Mouse (Mus musculus) hindbrain, postnatal 0 days (tissue): ENCODE data around the gene Grtp1. TPM values are rescaled to one million over a fixed set of nuclear protein-coding genes. Genes with fewer than 3 reads are reported as not detected.

Source experiments
- ATAC-seq: fragments of 200-750 bp; cut with Nextera tagmentation; 2 replicates; pipeline ENCODE4 v1.8.0; 2017; ENCODE audit warnings: mild to moderate bottlenecking, moderate TSS enrichment, moderate library complexity
- DNase-seq: peaks from one replicate; pipeline ENCODE4 v3.0.0-alpha.2; 2015; ENCODE audit warnings: low spot score
- H3K27ac ChIP-seq: fragments of 300-500 bp; sonication (generic); 2 replicates; pipeline ENCODE4 v1.5.1; 2014; ENCODE audit warnings: mild to moderate bottlenecking
- H3K27me3 ChIP-seq: fragments of 300-500 bp; sonication (generic); 2 replicates; pipeline ENCODE4 v1.6.1; 2014; ENCODE audit warnings: low read length, mixed read lengths; ENCODE audit not compliant: insufficient read depth
- H3K36me3 ChIP-seq: fragments of 300-500 bp; sonication (generic); 2 replicates; pipeline ENCODE4 v1.6.1; 2014; ENCODE audit warnings: low read length, mixed read lengths; ENCODE audit not compliant: insufficient read depth
- H3K4me1 ChIP-seq: fragments of 300-500 bp; sonication (generic); 2 replicates; pipeline ENCODE4 v1.6.1; 2014; ENCODE audit warnings: antibody characterized with exemption, low read length, mixed read lengths; ENCODE audit not compliant: insufficient read depth
- H3K4me2 ChIP-seq: fragments of 300-500 bp; sonication (generic); 2 replicates; pipeline ENCODE4 v1.6.1; 2014; ENCODE audit warnings: low read depth, mild to moderate bottlenecking, low read length, moderate library complexity, mixed read lengths
- H3K4me3 ChIP-seq: fragments of 300-500 bp; sonication (generic); 2 replicates; pipeline ENCODE4 v1.5.1; 2014; ENCODE audit warnings: low read length
- H3K9ac ChIP-seq: fragments of 300-500 bp; sonication (generic); replicated peaks from 2 replicates; pipeline ENCODE4 v1.6.1; 2014; ENCODE audit warnings: mild to moderate bottlenecking, low read length, moderate library complexity, mixed read lengths
- H3K9me3 ChIP-seq: fragments of 300-500 bp; sonication (generic); 2 replicates; pipeline ENCODE4 v1.6.1; 2016; ENCODE audit warnings: low read length, mixed read lengths
- CTCF ChIP-seq: IDR thresholded peaks from 2 replicates; pipeline ENCODE4 v1.5.1; 2016; ENCODE audit warnings: antibody characterized with exemption, control low read depth, low read depth
- whole genome bisulfite sequencing: fragments of 180-500 bp; shearing (Covaris S2); extraction: QIAGEN DNeasy Blood & Tissue Kit; methylation state at CpG from one replicate; pipeline ENCODE4 v1.1.7; 2014; 5-methylcytosine and 5-hydroxymethylcytosine counted together
- polyA plus RNA-seq: library from polyadenylated mRNA; unstranded; fragments of >200 nt; fragmentation: Nextera tagmentation; extraction: Ambion mirVana; gene quantifications from 2 replicates; pipeline ENCODE4 v1.2.1, GENCODE M21; 2015
- total RNA-seq: library from RNA; depleted of rRNA; stranded (reverse); fragments of >200 nt; gene quantifications from 2 replicates; pipeline ENCODE4 v1.2.3, GENCODE M21; 2014

Grtp1 gene
- total and polyA plus RNA-seq, 2 experiments from 2014 or later = 14.8 to 17.1 TPM

DNA sequence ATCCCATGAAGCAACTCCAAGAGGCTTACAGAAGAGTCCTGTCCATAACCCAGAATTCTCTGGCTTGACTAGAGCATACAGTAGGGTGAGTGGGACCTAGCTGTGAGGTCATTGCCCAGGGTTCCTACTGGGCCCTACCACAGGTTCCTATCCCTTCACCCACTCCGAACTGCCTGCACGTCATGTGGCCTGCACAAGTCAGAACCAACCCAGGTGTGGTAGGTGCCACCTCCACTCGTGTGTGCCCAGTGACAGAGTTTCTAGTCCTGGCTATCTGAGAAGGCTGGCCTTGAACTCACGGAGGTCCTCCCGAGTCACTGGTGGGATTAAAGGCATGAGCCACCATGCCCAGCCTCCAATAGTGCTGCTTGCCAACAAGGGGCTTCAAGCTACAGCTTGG, 22.3 kb downstream of the Grtp1 start:
- no peak for ATAC-seq
- Histone ChIP-seq H3K4me3 (no peak overlapping the region), H3K9me3 (no peaks in the 10 kb centered on the region), H3K27me3 (no peaks in the 10 kb centered on the region), H3K36me3 (peaks cover 44% of the 10 kb centered on the region), H3K4me2 (no peak overlapping the region), H3K27ac (no peak overlapping the region), H3K9ac (no peak overlapping the region), H3K4me1 (no peaks in the 10 kb centered on the region)
- 92% methylated on average over 5 of the region's 5 CpGs for WGBS
- DNase-seq = no peak
- no peak for TF ChIP-seq CTCF

DNA sequence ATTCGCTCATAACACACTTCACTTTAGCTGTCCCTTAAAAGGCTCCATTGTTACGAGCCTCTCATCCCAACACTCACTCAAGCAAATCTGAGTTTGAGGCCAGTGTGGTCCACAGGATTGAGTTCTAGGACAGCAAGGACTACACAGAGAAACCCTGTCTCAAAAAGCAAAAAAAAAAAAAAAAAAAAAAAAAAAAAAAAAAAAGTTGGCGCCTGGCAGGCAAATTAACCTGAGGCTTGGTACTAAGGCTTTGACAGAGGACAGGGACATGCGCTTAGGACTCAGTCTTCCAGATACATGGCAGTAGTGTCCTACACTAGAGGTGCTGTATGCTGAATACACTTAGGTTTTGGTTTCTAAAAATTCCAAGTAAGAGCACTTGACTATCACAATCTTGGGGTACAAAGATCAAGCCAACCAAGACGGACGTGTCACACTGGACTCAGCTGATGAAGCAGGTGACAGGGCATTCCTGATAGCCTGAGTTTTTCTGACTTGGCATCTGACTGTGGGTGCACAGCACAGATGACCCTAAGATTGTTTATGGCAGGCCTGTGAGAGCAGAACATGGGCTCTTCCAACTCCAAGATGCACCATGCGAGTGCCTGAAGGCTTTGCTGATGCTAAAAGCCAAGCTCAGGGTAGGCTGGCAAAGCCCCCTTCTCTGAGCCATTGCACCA, 23.1 kb downstream of the Grtp1 start:
- Histone ChIP-seq H3K9ac (no peak overlapping the region), H3K4me3 (no peak overlapping the region), H3K27me3 (no peaks in the 10 kb centered on the region), H3K36me3 (peaks cover 52% of the 10 kb centered on the region), H3K4me2 (no peak overlapping the region), H3K9me3 (no peaks in the 10 kb centered on the region), H3K27ac (no peak overlapping the region), H3K4me1 (no peaks in the 10 kb centered on the region)
- no peak for TF ChIP-seq CTCF
- ATAC-seq (no peak), DNase-seq (no peak)
- 92% methylated on average over 7 of the region's 7 CpGs for WGBS

DNA sequence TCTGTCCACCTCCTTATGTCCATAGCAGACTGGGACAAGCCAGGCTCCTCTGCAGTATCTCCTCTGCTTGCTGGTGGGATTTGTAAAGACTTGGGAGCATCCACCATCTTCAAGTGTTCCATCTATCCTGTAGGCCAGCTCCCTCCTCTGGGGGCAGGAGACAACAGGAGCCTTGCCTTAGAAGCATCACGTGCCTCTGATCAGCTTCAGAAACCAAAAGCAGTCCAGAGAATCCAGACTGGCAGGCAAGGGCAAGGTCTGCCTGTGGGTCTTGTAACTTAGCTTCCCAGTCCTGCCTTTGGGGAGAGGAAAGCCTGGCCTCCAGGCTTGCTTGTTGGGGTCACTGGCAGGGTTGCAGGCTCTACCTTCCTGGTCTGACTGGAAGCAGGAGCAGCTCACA, 24.8 kb downstream of the Grtp1 start:
- Histone ChIP-seq H3K4me1 (no peaks in the 10 kb centered on the region), H3K4me2 (no peak overlapping the region), H3K27ac (no peak overlapping the region), H3K36me3 (peaks cover 67% of the 10 kb centered on the region), H3K9me3 (no peaks in the 10 kb centered on the region), H3K27me3 (no peaks in the 10 kb centered on the region), H3K9ac (no peak overlapping the region), H3K4me3 (no peak overlapping the region)
- 82% methylated on average over 1 of the region's 1 CpGs for WGBS
- ATAC-seq = no peak
- no peak for DNase-seq
- TF ChIP-seq CTCF = no peak

DNA sequence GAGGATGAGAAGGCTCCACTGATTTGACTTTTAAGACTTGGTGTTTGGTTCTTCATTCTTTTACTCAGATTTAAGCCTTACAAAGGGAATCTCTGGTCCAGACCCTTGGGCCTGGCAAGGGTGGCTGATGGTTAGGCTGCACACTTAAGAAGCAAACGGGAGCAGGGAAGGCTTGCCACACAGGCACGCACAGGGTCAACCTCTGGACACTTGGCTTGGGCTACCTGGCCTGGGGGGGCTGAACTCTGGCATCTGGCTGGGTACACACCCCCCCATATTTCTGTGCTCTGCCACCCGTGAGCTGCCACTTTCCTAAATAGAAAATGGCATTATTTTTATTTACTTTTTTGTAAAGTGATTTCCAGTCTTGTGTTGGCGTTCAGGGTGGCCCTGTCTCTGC, 25.6 kb downstream of the Grtp1 start:
- peaks cover 67% of the 10 kb centered on the region for H3K36me3 ChIP-seq
- H3K9me3 ChIP-seq = no peaks in the 10 kb centered on the region
- no peak overlapping the region for H3K27ac ChIP-seq
- DNase-seq = no peak
- no peak overlapping the region for H3K9ac ChIP-seq
- no peak for ATAC-seq
- no peaks in the 10 kb centered on the region for H3K27me3 ChIP-seq
- H3K4me3 ChIP-seq = no peak overlapping the region
- H3K4me1 ChIP-seq = no peaks in the 10 kb centered on the region
- 90% methylated on average over 4 of the region's 4 CpGs for WGBS
- no peak for TF ChIP-seq CTCF
- no peak overlapping the region for H3K4me2 ChIP-seq

DNA sequence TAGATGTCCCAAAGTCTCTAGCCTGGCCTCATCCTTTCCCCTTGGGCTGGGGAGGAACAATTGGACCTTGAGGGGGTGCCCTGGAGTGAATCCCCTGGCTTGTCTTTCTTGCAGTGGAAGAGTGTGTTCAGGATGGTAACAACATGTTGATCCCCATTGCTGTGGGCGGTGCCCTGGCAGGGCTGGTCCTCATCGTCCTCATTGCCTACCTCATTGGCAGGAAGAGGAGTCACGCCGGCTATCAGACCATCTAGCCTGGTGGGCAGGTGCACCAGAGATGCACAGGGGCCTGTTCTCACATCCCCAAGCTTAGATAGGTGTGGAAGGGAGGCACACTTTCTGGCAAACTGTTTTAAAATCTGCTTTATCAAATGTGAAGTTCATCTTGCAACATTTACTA, 26.1 kb downstream of the Grtp1 start:
- WGBS = 84% methylated on average over 4 of the region's 4 CpGs

DNA sequence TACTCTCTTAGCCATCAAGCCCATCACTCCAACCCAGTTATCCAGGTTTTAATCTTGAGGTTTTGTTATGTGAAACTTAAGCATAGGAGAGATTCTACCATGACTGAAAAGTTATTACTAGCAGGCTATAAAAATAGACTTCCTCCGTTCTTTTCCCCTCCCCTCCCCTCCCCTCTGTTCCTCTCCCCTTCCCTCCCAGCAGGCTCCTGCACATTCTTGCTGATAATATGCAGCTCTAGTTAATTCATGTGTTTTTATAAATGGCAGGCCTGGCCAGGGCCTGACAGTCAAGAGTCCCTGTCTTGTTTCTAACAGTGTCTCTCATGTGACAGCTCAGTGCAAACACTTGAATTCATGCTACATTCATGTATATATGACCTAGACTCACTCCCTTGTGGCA, 29.9 kb downstream of the Grtp1 start:
- Histone ChIP-seq H3K9me3 (no peaks in the 10 kb centered on the region), H3K4me2 (no peak overlapping the region), H3K4me1 (no peaks in the 10 kb centered on the region), H3K36me3 (peaks cover 74% of the 10 kb centered on the region), H3K4me3 (no peak overlapping the region), H3K27ac (no peak overlapping the region), H3K27me3 (no peaks in the 10 kb centered on the region), H3K9ac (no peak overlapping the region)
- TF ChIP-seq CTCF = no peak
- ATAC-seq (no peak), DNase-seq (no peak)
- 56% methylated on average over 1 of the region's 1 CpGs for WGBS

More for the DNA sequence above, 26.1 kb downstream of the Grtp1 start:
- Histone ChIP-seq H3K9me3 (no peaks in the 10 kb centered on the region), H3K27ac (no peak overlapping the region), H3K4me3 (no peak overlapping the region), H3K9ac (no peak overlapping the region), H3K4me1 (no peaks in the 10 kb centered on the region), H3K4me2 (no peak overlapping the region), H3K27me3 (no peaks in the 10 kb centered on the region), H3K36me3 (peaks cover 72% of the 10 kb centered on the region)
- ATAC-seq = no peak
- no peak for DNase-seq
- TF ChIP-seq CTCF = no peak

DNA sequence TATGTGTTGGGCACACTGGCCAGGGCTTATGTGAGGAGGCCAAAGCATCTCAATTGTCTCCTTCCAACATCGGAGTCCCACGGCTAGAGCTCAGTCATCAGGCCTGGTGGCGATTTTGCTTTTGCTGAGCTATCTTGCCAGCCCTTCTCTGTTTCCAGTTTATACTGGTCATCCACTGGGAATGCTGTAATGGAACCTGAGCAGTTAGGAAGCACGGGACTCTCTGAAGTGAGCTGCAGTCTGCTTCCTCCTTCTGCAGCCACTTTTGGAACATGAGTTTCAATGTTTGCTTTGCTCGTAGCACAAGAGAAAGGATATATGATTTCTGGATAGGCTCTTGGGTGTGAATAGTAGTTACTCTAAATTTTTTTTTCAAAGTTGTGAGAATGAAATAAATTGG, 36.1 kb downstream of the Grtp1 start:
- Histone ChIP-seq H3K4me1 (no peaks in the 10 kb centered on the region), H3K36me3 (peaks cover 24% of the 10 kb centered on the region), H3K9me3 (no peaks in the 10 kb centered on the region), H3K27ac (no peak overlapping the region), H3K27me3 (no peaks in the 10 kb centered on the region), H3K4me2 (no peak overlapping the region), H3K9ac (no peak overlapping the region), H3K4me3 (no peak overlapping the region)
- DNase-seq (no peak), ATAC-seq (no peak)
- 91% methylated on average over 5 of the region's 5 CpGs for WGBS
- TF ChIP-seq CTCF = no peak
